Mouse (Mus musculus) cerebellum, adult (tissue): ENCODE data around the gene Sdsl.

Experiments used
- ATAC-seq: cut with Nextera tagmentation; 2 replicates; pipeline ENCODE4 v1.9.2; 2017; ENCODE audit warnings: mild to moderate bottlenecking, moderate library complexity, mixed read lengths; ENCODE audit not compliant: insufficient number of reproducible peaks, low FRiP score, low TSS enrichment

Gene Sdsl

DNA sequence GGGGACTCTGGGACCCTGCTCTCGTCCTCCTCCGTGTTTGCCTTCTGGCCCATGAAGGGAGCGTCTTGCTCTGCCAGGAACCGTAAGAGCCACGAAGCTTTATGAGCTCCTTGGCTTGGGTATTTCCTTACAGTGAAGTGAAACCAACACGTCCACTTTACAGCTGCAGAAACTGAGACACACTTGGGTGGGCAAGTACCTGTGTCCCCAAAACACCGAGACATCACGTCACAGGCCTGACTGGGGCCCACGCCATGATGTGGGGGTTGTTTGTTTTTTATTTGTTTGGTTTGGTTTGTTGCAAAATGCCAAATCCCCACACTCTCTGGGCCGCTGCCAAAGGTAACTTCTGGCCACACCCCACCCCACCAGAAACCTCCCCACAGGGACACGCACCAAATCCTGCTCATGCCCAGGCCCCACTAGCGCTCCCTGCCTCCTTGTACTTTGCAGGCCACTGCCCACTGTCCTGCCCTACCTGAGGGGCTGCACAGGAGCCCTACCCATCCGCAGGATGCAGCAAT is 23.2 kb upstream of the Sdsl start:
- ATAC-seq, result no peak

- ATAC-seq, result no peak
These were observed 22.6 kb upstream of the Sdsl start for GRCm38 (mm10) chr5:120495064-120495702.

DNA sequence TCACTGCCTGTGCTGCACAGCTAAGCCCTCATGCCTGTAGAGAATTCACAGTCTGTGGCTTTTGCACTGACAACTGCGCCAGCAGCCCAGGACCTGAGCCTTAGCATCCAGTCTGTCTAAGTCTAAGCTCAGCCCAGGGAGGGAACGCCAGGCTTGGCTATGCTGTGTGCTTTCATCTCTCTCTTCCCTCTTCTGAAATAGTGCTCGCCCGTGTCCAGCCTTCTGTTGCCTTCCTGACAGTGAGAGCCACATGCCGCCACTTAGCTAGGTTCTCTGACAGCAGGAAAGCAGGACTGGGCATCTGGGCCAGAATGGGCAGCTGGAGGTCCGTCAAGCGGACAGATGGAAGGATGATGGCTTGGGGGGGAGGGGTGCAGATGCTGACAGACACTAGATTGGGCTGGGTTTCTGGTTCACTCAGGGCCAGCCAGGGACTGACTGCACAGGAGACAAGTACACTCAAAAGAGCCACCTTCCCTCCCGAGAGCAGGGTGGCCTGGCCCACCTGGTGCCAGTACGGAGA is 21.3 kb upstream of the Sdsl start:
- ATAC-seq, result no peak

GRCm38 (mm10) chr5:120493440-120493839 is 20.8 kb upstream of the Sdsl start:
- no peak for ATAC-seq

DNA sequence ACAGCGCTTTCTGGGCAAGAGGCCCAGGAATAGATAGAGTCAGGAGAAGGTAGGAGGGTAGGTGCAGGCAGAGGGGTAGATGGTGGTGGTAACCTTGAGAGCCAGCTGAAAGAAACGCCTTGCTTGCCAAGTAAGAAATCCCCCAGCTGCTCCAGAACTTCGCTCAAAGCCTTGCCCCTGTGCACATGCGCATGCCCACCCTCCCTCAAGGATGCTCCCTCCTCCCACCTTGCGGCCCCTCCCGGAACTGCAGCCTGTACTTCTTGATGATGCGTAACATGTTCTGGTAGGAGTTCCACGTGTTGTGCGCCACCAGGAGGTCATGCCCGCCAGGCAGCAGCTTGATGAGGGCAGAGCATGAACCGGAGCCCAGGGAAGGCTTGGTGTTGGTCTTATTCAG is 19.8 kb upstream of the Sdsl start:
- ATAC-seq, result no peak

DNA sequence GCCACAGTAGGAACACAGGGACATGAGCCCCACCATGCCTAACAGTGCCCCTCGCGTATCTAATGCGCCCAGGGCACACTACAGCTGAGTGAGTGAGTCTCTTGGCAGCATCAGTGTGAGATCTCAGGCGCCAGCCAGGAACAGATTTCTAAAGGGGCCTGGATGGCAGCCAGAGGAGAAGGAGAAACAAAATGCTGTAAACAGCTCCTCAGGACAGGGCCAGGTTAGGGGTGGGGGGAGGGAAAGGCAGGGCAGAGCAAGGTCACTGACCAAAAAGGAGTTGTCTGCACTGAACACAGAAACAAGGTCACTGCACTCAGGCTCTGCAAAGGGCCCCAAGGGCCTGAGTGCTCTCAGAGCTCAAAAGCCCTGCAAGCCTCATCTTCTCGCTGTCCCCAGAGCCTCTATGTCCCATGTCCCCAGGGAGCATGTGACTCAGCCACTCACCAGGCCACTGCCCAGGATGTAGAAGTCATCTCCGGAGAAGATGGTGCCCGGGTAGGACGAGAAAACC is 18.1 kb upstream of the Sdsl start:
- no peak for ATAC-seq

DNA sequence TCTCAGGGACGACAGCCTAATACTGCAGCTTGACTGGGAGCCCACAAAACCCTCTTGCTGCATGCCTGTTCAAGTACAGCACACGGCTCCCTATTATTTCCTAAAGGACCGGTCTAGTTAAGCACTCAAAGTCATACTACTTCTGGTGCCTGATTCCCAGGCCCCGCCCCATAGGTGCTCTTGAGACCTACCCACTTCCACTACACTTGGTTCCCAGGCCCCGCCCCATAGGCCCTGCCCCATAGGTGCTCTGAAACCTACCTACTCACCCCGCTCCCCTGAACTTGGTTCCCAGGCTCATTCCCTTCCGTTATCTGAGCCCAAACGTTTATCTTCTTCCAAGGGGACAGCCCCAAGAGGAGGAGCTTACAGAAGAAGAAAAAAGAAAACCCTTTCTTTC is 15.2 kb upstream of the Sdsl start:
- ATAC-seq, result no peak

- no peak for ATAC-seq
These were observed 10.8 kb upstream of the Sdsl start for GRCm38 (mm10) chr5:120483399-120483798.

DNA sequence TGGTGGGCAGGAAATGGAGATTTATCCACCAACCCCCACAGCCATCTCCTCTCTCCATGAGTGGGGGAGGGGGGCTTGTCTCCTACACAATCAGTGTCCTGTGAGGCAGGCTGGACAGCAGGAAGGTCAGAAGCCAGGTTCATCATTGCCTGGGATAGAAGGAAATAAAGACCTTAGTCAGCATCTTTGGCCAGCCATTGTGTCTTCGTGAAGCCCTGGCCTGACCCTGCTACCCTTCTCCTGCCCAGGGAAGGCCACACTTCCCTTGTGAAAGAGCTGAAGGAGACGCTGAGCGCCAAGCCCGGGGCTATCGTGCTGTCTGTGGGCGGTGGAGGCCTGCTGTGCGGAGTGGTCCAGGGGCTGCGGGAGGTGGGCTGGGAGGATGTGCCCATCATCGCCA is 8.6 kb upstream of the Sdsl start:
- ATAC-seq, result no peak

GRCm38 (mm10) chr5:120479538-120479937 is 6.9 kb upstream of the Sdsl start:
- ATAC-seq, result no peak

GRCm38 (mm10) chr5:120477993-120478392 is 5.4 kb upstream of the Sdsl start:
- ATAC-seq, result no peak

DNA sequence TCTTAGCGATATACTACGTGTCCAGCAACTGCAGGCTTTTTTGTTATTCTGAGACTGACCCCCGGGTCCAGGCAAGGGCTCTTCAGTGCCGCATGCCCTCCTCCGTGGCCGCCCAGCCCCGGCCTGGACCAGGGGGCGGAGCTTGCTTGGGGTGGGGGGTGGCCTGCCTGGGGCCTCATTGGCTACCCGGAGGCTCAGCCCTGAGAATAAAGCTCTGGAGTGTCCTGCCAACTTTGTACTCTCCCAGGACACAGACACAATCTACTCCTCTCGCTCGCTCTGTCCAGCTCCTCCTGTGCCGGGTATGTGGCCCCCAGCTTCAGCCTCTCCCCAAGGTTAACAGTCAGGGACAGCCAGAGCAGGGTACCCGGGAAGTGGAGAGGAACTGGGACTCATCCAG is 3.7 kb upstream of the Sdsl start, which contains the start of gene Sds:
TSS of gene Sds (plus strand) at position 231 of the 400 bp plus-strand sequence.
- no peak for ATAC-seq

- no peak for ATAC-seq
These were observed 3.3 kb upstream of the Sdsl start for GRCm38 (mm10) chr5:120475861-120476260.

DNA sequence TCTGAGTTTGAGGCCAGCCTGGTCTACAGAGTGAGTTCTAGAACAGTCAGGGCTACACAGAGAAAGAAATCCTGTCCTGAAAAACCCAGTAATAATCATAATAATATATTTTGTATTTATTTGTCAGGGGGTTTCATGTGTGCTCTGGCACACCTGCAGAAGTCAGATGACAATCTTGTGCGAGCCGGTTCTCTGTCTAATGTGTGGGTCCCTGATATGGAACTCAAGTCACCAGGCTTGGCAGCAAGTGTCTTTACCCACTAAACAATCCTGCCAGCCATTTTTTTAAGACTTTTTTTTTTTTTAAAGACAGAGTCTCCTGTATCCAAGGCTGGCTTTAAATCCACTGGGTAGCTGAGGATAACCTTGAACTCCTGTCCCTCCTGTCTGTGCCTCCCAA is 751 bp upstream of the Sdsl start:
- ATAC-seq, result no peak

GRCm38 (mm10) chr5:120471538-120471937 is 1.1 kb downstream of the Sdsl start:
- ATAC-seq, result no peak

DNA sequence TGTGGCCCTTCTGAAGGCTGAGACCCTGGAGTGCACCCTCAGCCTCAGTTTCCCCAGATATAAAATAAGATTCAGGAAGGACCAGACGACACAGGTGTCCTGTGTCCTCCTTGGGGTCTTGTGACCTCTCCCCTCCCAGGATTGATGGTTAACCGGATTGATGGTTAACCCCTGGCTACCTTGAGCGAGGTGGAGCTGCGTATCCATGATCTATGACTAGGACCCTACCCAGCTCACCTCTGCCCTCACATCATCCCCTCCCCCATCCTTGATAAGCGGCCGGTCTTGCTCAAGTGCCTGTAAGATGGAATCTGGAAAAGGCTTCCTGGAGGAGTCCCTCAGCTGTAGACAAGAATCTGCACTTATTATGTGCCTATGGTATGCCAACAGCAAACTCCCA is 3.8 kb downstream of the Sdsl start:
- no peak for ATAC-seq

GRCm38 (mm10) chr5:120468336-120468735 is 4.3 kb downstream of the Sdsl start:
- ATAC-seq, result no peak

GRCm38 (mm10) chr5:120467026-120467425 is 5.6 kb downstream of the Sdsl start:
- ATAC-seq, result no peak

DNA sequence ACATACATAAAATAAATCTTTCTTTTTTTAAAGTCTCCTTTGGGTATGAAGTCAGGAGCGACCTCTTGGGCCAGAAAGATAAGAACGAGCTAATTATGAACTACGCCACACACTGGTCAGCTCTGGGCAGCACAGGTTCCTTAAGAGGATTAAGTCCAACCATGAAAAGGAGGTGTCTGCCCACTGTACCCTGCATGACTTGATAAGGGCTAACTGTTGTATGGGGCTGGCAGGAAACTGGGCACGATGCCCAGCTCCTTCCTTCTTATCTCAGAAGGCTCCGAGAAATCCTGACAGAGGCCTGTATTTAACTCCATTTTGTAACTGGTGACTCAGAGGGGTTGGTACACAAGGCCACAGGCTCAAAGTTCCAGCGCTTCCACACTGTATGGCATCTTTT is 6.8 kb downstream of the Sdsl start:
- no peak for ATAC-seq

GRCm38 (mm10) chr5:120465062-120465461 is 7.5 kb downstream of the Sdsl start:
- no peak for ATAC-seq

DNA sequence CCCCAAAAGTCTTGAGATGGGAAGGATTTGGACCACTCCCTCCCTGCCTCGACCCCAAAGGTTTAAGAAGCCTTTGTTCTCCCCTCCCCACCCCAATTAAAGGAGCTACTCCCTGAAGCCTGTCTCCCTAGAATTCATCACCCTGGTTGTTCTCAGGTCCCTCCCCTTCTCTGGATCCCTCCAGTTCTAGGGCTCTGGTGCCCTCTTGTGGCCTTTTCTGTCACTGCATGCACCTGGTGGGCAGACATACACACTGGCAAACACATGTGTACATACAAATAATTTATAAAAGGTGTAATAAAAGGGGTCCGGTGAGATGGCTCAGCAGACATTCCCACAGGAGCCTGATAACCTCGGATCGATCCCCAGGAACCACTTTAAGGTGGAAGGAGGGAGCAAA is 8.3 kb downstream of the Sdsl start:
- ATAC-seq, result no peak

DNA sequence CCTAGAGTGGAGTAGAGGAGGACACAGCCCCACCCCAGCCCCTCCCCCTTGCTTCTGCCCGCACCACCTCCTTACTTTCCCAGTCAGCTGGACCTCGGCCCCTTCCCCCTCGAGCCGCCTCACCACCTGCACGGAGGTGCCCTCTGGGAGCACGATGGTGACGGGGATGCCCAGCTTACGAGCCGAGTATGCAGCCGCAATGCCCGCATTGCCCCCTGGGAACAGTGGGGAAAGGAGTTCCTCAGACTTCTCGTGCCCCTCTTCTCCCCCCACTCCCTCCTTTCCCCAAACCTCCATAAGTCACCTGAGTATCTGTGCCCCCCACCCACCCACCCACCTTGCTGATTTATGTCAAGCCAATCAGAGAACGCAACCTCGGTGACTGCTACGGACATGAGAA is 10.7 kb downstream of the Sdsl start:
- ATAC-seq, result no peak
